Mouse (Mus musculus): Measurements from ENCODE around the gene Slc15a5.

DNA sequence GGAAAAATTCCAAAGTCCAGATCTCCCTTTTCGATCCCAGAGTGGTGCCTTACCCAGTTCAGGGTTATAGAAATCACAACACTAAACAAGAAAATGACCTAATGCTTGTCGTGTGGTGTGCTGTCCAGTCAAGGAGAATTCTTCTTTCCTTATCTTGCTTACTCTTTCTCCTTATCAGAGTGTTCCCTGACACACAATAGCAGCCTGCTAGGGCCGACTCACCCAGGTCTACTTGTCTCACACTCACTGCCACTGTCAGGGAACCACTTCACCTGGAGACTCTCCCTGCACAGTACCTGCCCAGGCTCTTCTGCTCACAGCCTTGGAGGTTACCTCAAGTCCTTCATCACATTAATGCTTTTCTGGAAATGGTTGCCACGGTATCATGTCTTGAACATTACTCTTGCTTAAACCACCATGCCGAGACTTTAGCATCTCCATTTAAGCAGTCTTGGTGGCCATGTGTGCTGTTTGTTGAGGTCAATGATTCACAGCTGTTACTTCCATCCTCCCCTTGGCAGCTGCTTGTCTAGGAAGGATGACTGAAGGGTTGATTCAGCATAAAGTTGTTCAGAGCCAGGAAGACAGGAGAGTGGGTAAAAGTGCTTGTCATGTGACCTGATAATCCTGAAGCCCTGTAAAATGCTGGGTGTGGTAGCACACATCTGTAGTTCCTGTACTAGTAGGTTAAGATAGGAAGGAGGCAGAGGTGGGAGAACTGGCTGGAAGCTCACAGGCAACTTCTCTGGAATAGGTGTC is 1.9 kb downstream of the Slc15a5 start:
- no peak for TF ChIP-seq CTCF (IDR thresholded peaks at IDR 0.05; ENCODE audit: borderline replicate concordance, control insufficient read depth, extremely low read depth, insufficient read depth, low read length, poor library complexity)
- TF ChIP-seq POLR2A (IDR thresholded peaks at IDR 0.05; ENCODE audit: control insufficient read depth, extremely low read depth, insufficient read depth, low read length, poor library complexity), result no peak
